Mouse (Mus musculus): Measurements from ENCODE around the gene Ccdc93.

DNA sequence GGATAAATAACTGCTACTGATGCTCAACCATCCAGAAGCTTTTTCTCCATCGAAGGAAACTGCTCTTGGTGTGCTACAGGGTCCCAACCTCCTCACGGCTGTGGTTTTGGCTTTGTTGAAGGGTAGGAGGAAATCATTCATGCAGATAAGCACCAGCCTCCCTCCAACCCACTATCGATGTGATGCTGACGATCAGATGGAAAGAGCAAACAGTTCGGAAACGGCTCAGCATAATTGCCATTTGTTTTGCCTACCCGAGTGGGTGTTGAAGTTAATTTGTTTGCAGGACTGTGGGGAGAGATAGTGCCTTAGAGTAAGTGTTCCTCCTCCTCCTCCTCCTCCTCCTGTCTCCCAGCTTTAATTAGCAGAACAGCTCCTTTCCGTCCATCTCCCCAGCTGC is 109.5 kb downstream of the Ccdc93 start:
- TF ChIP-seq EP300 (IDR thresholded peaks at IDR 0.05) (no peak), CTCF (IDR thresholded peaks at IDR 0.05) (no peak)
